Mouse (Mus musculus) kidney, embryonic 16.5 days (tissue): ENCODE measurements at regions not wholly inside any gene's neighbourhood (a gene's known extent, or its start where the extent isn't known, plus 50 kb on each side); places are given as distances from the start of the nearest gene placed in this dataset.
"Not testable (repeated sequence)": the region's sequence is repeated elsewhere in the genome, so short reads cannot be mapped to it uniquely, and the experiment has no call there.

Experiments
- ATAC-seq: fragments of 200-750 bp; cut with Nextera tagmentation; 2 replicates; pipeline ENCODE4 v1.8.0; 2017; ENCODE audit warnings: moderate TSS enrichment; ENCODE audit not compliant: low FRiP score, low TSS enrichment
- H3K27ac ChIP-seq: fragments of 300-500 bp; sonication (generic); 2 replicates; pipeline ENCODE4 v1.5.1; 2014; ENCODE audit warnings: low read length
- H3K27me3 ChIP-seq: fragments of 300-500 bp; sonication (generic); 2 replicates; pipeline ENCODE4 v1.6.1; 2014; ENCODE audit warnings: low read length, control low read depth, mixed read lengths; ENCODE audit not compliant: insufficient read depth
- H3K36me3 ChIP-seq: fragments of 300-500 bp; sonication (generic); 2 replicates; pipeline ENCODE4 v1.6.1; 2014; ENCODE audit warnings: low read length, control low read depth, mixed read lengths; ENCODE audit not compliant: insufficient read depth
- H3K4me1 ChIP-seq: fragments of 300-500 bp; sonication (generic); 2 replicates; pipeline ENCODE4 v1.6.1; 2014; ENCODE audit warnings: low read length, control low read depth, mixed read lengths; ENCODE audit not compliant: insufficient read depth
- H3K4me2 ChIP-seq: fragments of 300-500 bp; sonication (generic); replicated peaks from 2 replicates; pipeline ENCODE4 v1.6.1; 2014; ENCODE audit warnings: low read depth, low read length
- H3K4me3 ChIP-seq: fragments of 300-500 bp; sonication (generic); 2 replicates; pipeline ENCODE4 v1.5.1; 2014; ENCODE audit warnings: mild to moderate bottlenecking, low read length
- H3K9ac ChIP-seq: fragments of 300-500 bp; sonication (generic); replicated peaks from 2 replicates; pipeline ENCODE4 v1.6.1; 2014; ENCODE audit warnings: low read length
- H3K9me3 ChIP-seq: fragments of 300-500 bp; sonication (generic); 2 replicates; pipeline ENCODE4 v1.6.1; 2016; ENCODE audit warnings: low read length, control low read depth
- WGBS: fragments of 180-500 bp; shearing (Covaris S2); extraction: QIAGEN DNeasy Blood & Tissue Kit; methylation state at CpG from one replicate; pipeline ENCODE4 v1.1.7; 2014; 5-methylcytosine and 5-hydroxymethylcytosine counted together

DNA sequence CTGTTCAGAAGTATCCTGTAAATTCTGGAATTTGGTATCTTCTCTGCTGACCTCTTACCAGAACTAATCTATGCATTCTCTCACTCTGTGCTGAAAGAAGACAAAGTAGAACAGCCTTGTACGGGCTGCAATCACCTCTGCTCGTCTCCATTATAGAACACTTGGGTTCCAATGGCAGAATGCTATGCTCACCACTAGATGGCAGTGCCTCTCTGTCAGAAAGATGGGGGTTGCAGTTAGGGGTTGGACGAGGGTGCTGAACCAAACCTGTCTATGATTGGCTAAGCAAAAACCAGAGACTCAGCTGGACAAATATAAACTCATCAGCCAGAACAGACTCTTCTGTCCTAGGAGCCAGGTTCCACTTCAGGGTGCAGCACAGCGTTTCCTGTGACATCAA, 515.9 kb downstream of the Dad1 start:
- ATAC-seq, result peak; percentile 49
- not testable (repeated sequence) for H3K27me3 ChIP-seq, H3K27ac ChIP-seq, H3K9ac ChIP-seq, H3K36me3 ChIP-seq, H3K4me1 ChIP-seq, H3K4me2 ChIP-seq, H3K4me3 ChIP-seq, H3K9me3 ChIP-seq
- 38% methylated on average over 4 of the region's 4 CpGs for WGBS

DNA sequence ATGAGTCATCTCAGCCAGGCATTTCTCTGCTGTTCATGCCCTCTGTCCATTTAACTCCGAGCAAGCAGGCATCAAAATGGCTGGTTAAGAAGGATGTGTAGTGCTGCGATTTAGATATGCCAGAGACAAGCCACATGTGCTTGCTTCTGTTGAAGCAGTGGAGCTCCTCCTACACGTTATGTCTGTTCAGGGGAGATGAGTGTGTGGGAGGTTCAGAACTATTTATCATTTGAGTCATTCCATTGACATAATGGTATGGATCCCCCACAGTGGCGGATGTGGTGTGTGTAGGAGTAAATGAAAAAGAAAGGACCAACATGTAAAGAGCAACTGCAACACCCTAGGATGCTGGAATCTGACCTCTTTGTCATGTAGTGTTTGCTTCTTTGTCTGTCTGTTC, 517.6 kb downstream of the Dad1 start:
- not testable (repeated sequence) for ATAC-seq, H3K27ac ChIP-seq, H3K9me3 ChIP-seq, H3K4me3 ChIP-seq, H3K4me2 ChIP-seq, H3K9ac ChIP-seq, H3K36me3 ChIP-seq, H3K27me3 ChIP-seq, H3K4me1 ChIP-seq
- WGBS, result 40% methylated on average over 4 of the region's 4 CpGs

DNA sequence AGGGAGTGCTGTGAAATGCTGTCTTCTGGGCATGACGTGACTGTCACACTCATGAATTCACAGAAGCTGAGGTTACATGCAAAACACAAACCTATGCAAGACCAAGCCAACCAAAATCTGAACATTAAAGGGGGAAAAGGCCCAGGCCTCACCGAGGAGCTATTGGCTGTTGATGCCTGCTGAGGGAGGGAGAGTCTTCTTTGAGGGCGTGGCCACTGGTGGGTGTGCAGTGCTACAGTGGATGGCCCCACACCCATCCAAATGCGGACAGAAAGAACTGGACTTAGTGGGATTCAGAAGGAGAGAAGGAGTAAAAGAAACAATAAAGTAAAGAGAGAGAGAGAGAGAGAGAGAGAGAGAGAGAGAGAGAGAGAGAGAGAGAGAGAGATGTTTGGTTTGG, 522.3 kb downstream of the Dad1 start:
- not testable (repeated sequence) for H3K27ac ChIP-seq, ATAC-seq
- WGBS, result no CpG with 5 or more reads among the region's 4 CpGs

DNA sequence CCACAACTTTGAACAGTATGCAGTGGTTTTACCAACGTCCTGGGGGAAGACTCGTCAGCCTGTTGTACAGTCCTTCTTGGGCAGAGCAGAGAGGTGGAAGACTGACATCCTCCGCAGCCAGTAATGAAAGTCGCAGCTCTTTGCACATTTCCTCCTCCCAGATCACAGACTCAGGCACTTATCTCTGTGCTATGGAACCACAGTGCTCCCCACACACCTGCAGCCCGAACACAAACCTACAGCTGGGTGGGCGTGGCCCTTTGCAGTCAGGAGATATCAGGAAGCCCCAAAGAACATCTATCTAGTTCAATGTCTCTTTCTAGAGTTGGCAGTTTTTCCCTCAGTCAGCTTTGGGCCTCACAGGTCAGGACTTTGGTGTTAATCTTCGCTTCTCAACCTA, 524.0 kb downstream of the Dad1 start:
- not testable (repeated sequence) for H3K27me3 ChIP-seq, H3K9ac ChIP-seq, H3K36me3 ChIP-seq, H3K4me2 ChIP-seq, H3K4me3 ChIP-seq, ATAC-seq, H3K9me3 ChIP-seq, H3K27ac ChIP-seq, H3K4me1 ChIP-seq
- 83% methylated on average over 1 of the region's 7 CpGs for WGBS

More for the DNA sequence above, 522.3 kb downstream of the Dad1 start:
- not testable (repeated sequence) for H3K27me3 ChIP-seq, H3K4me2 ChIP-seq, H3K9me3 ChIP-seq, H3K4me3 ChIP-seq, H3K4me1 ChIP-seq, H3K9ac ChIP-seq, H3K36me3 ChIP-seq

DNA sequence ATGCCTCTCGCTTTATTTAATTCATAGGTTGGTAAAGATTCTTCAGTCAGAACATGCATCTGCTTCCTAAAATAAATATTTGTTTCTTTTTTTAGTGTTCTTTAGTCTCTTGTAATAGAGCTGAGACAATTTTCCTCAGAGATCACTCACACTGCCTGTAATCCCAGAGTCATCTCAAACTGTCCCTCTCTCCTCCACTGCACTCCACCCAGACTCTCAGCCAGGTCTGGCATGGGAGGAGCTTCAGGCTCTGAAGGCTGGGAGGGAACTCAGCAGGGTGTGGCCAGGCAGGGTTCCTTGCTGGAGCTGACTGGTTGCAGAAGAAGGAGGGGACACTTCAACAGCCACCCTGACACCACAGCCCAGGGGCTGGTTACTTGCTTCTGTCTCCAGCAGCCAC, 524.8 kb downstream of the Dad1 start:
- H3K27me3 ChIP-seq, H3K4me1 ChIP-seq, H3K9ac ChIP-seq, H3K4me3 ChIP-seq, H3K9me3 ChIP-seq, H3K4me2 ChIP-seq, ATAC-seq, H3K27ac ChIP-seq, H3K36me3 ChIP-seq: not testable (repeated sequence)
- no CpG with 5 or more reads among the region's 1 CpGs for WGBS

DNA sequence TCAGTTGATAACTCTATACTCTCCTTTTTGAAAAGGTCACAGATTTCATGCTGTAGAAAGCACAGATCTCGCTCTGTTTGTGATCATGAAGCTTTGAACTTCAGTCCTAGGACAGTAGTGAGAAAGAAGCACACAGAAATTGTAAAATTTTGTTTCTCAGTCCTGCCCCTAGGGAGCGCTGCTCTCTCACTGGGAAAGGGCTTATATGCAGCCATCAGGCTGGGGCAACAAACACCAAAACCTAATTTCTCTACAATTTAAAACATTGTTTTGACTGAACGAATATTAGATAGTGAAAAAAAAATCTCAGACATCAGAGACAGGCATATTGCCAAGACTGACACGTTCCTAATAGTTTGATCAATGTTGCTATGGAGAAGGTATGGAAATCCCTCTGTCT, 527.0 kb downstream of the Dad1 start:
- 50% methylated on average over 2 of the region's 4 CpGs for WGBS
- not testable (repeated sequence) for H3K4me2 ChIP-seq, H3K4me1 ChIP-seq, H3K9ac ChIP-seq, H3K4me3 ChIP-seq, H3K36me3 ChIP-seq, H3K27me3 ChIP-seq, ATAC-seq, H3K27ac ChIP-seq, H3K9me3 ChIP-seq

DNA sequence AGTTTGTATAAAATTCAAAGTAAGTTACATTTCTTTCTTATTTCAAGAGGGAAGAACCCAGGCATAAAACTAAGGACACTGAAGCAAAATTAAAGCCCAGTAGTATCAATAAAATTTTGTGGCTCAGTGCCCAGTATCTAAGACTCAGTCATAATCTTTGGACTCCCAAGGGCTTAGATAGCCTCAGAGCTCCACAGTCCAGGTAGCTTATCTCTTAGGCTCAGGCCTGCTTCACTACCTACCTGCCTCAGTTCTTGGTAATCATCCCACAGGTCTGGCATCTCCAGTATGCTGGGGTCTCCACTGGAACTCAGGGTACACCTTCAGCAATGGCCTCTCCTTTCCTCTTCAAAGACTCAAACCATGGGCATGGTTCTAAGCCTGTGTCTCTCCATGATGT, 530.3 kb downstream of the Dad1 start:
- H3K36me3 ChIP-seq, H3K9me3 ChIP-seq, H3K9ac ChIP-seq, H3K27me3 ChIP-seq, H3K4me1 ChIP-seq, ATAC-seq, H3K4me2 ChIP-seq, H3K4me3 ChIP-seq, H3K27ac ChIP-seq: not testable (repeated sequence)

DNA sequence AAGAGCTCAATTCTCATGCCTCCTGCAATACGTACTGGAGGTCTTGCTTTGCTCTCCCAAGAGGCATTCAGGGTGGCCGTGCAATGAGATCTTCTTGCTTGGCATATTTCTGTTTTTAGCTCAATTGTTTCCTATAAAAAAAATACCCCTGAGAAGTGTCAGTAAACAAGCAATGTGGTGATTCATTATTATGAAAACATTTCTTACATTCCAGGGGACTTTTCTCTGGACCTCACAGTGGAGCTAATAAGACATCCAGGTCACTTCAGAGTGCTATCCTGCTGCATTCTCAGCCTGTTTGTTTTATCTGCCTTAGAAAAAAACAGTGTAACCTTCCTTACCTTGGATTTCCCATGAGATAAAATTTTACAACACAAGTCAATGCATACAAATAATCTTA, 532.0 kb downstream of the Dad1 start:
- H3K27me3 ChIP-seq, H3K4me3 ChIP-seq, H3K9ac ChIP-seq, H3K4me1 ChIP-seq, H3K36me3 ChIP-seq, H3K27ac ChIP-seq, ATAC-seq, H3K9me3 ChIP-seq, H3K4me2 ChIP-seq: not testable (repeated sequence)
- WGBS, result 75% methylated on average over 1 of the region's 2 CpGs

DNA sequence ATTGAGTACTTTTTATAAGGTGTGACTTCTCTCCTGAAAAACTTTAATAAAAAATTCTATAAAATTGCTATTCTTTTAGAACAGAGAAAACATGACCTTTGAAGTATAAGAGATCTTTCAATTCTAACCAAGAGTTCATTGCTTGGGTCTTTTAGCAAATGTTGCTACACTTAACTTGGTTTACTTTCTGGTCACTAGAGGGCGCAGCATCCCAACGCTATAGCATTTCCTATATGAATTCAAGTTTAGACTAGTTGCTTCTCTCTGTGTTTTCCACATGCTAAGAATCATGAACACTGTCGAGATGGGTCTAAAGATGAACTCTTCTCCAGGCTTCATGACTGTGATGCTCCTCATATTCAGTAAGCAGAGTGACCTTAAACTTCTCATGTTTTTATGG, 544.3 kb downstream of the Dad1 start:
- H3K27me3 ChIP-seq, H3K9me3 ChIP-seq, H3K4me2 ChIP-seq, H3K9ac ChIP-seq, H3K4me1 ChIP-seq, H3K4me3 ChIP-seq, H3K27ac ChIP-seq, ATAC-seq, H3K36me3 ChIP-seq: not testable (repeated sequence)
- 13% methylated on average over 3 of the region's 3 CpGs for WGBS

DNA sequence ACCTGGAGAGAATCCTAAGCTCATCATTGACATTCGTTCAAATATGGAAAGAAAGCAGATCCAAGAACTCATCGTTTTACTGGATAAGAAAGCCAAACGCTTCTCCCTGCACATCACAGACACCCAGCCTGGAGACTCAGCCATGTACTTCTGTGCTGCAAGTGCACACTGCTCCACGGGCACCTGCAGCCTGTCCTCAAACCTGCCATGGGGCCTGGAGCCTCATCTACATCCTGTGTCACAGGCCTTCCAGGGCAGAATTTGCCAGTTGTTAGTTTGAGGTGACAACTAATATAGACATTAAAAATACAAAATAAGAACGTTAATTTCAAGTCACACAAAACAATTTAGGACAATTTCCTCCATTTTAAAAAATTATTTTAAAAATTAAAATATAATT, 549.6 kb downstream of the Dad1 start:
- H3K36me3 ChIP-seq, H3K4me2 ChIP-seq, H3K4me3 ChIP-seq, ATAC-seq, H3K9me3 ChIP-seq, H3K27ac ChIP-seq, H3K9ac ChIP-seq, H3K4me1 ChIP-seq, H3K27me3 ChIP-seq: not testable (repeated sequence)
- WGBS, result 77% methylated on average over 5 of the region's 5 CpGs

DNA sequence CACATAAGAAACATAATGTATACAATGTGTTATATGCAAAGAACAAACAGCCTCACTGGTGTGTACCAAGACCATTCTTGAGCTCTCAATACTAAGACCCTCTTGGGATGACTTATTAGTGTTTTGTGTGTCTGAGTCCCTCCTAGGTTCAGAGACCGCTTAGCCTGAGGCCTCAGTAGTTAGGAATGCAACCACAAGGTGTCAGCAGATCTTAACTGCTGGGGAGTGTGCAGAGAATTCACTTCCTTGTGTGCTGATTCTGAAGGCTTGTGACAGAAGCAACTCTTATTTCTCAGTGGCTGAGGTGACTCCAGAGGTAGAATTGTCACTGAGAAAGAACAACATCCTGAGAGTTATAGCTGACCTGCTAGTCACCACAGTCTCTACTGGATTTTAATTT, 550.3 kb downstream of the Dad1 start:
- 31% methylated on average over 1 of the region's 1 CpGs for WGBS

More for the DNA sequence above, 550.3 kb downstream of the Dad1 start:
- H3K4me1 ChIP-seq, H3K9me3 ChIP-seq, ATAC-seq, H3K4me2 ChIP-seq, H3K27ac ChIP-seq, H3K27me3 ChIP-seq, H3K4me3 ChIP-seq, H3K9ac ChIP-seq, H3K36me3 ChIP-seq: not testable (repeated sequence)
